Mouse (Mus musculus) liver, embryonic 16.5 days (tissue): ENCODE data around the gene Trappc10. TPM values are rescaled to one million over a fixed set of nuclear protein-coding genes. Genes with fewer than 3 reads are reported as not detected.

Source experiments
- ATAC-seq: fragments of 200-750 bp; cut with Nextera tagmentation; 2 replicates; pipeline ENCODE4 v1.8.0; 2017; ENCODE audit warnings: low read depth, mild to moderate bottlenecking, moderate number of reproducible peaks, moderate library complexity
- H3K27ac ChIP-seq: fragments of 300-500 bp; sonication (generic); 2 replicates; pipeline ENCODE4 v1.5.1; 2014; ENCODE audit warnings: mild to moderate bottlenecking, low read length
- H3K27me3 ChIP-seq: fragments of 300-500 bp; sonication (generic); 2 replicates; pipeline ENCODE4 v1.6.1; 2014; ENCODE audit warnings: low read depth, low read length, mixed read lengths; ENCODE audit not compliant: control insufficient read depth, insufficient read depth
- H3K36me3 ChIP-seq: fragments of 300-500 bp; sonication (generic); 2 replicates; pipeline ENCODE4 v1.6.1; 2014; ENCODE audit warnings: mild to moderate bottlenecking; ENCODE audit not compliant: control insufficient read depth, insufficient read depth
- H3K4me1 ChIP-seq: fragments of 300-500 bp; sonication (generic); 2 replicates; pipeline ENCODE4 v1.6.1; 2014; ENCODE audit warnings: low read depth, low read length, mixed read lengths; ENCODE audit not compliant: control insufficient read depth
- H3K4me2 ChIP-seq: fragments of 300-500 bp; sonication (generic); 2 replicates; pipeline ENCODE4 v1.6.1; 2014; ENCODE audit warnings: low read depth, low read length, mixed read lengths
- H3K4me3 ChIP-seq: fragments of 300-500 bp; sonication (generic); 2 replicates; pipeline ENCODE4 v1.5.1; 2014; ENCODE audit warnings: low read depth, mild to moderate bottlenecking, low read length
- H3K9ac ChIP-seq: fragments of 300-500 bp; sonication (generic); 2 replicates; pipeline ENCODE4 v1.6.1; 2014; ENCODE audit warnings: low read depth, low read length
- H3K9me3 ChIP-seq: fragments of 300-500 bp; sonication (generic); replicated peaks from 2 replicates; pipeline ENCODE4 v1.6.1; 2016; ENCODE audit warnings: low read length; ENCODE audit not compliant: control insufficient read depth
- WGBS: fragments of 180-500 bp; shearing (Covaris S2); extraction: QIAGEN DNeasy Blood & Tissue Kit; methylation state at CpG from one replicate; pipeline ENCODE4 v1.1.7; 2014; ENCODE audit not compliant: insufficient replicate concordance; 5-methylcytosine and 5-hydroxymethylcytosine counted together
- polyA plus RNA-seq: library from polyadenylated mRNA; unstranded; fragments of >200 nt; fragmentation: Nextera tagmentation; extraction: Ambion mirVana; gene quantifications from 2 replicates; pipeline ENCODE4 v1.2.1, GENCODE M21; 2015

Gene Trappc10
- polyA plus RNA-seq, 1 experiment from 2014 or later: 5.9 TPM

GRCm38 (mm10) chr10:78285409-78285808 is 41.0 kb upstream of the Trappc10 start:
- Histone ChIP-seq H3K4me3 (no peak overlapping the region), H3K36me3 (0 out of 2 replicates have a peak, but pooled peaks cover 4% of the 10 kb centered on the region), H3K4me2 (no peak overlapping the region), H3K4me1 (no peaks in the 10 kb centered on the region), H3K27me3 (no peaks in the 10 kb centered on the region), H3K27ac (no peak overlapping the region), H3K9ac (no peak overlapping the region), H3K9me3 (no peaks in the 10 kb centered on the region)
- WGBS: 38% methylated on average over 6 of the region's 6 CpGs
- ATAC-seq: 0 out of 2 replicates have a peak, but pooled peaks have one; percentile 8

- H3K27ac ChIP-seq: no peak overlapping the region
- H3K4me3 ChIP-seq: no peak overlapping the region
- no peaks in the 10 kb centered on the region for H3K27me3 ChIP-seq
- H3K36me3 ChIP-seq: 0 out of 2 replicates have a peak, but pooled peaks cover 4% of the 10 kb centered on the region
- no peak for ATAC-seq
- no peaks in the 10 kb centered on the region for H3K9me3 ChIP-seq
- no peak overlapping the region for H3K9ac ChIP-seq
- H3K4me2 ChIP-seq: no peak overlapping the region
- no peaks in the 10 kb centered on the region for H3K4me1 ChIP-seq
- 24% methylated on average over 12 of the region's 12 CpGs for WGBS
Observed at GRCm38 (mm10) chr10:78284812-78285211, 40.4 kb upstream of the Trappc10 start.

- ATAC-seq: no peak
- no peaks in the 10 kb centered on the region for H3K4me1 ChIP-seq
- no peak overlapping the region for H3K27ac ChIP-seq
- H3K4me3 ChIP-seq: no peak overlapping the region
- no peak overlapping the region for H3K9ac ChIP-seq
- WGBS: 61% methylated on average over 4 of the region's 4 CpGs
- 0 out of 2 replicates have a peak, but pooled peaks cover 4% of the 10 kb centered on the region for H3K36me3 ChIP-seq
- H3K9me3 ChIP-seq: no peaks in the 10 kb centered on the region
- no peak overlapping the region for H3K4me2 ChIP-seq
- H3K27me3 ChIP-seq: no peaks in the 10 kb centered on the region
Observed at GRCm38 (mm10) chr10:78282411-78282810, 38.0 kb upstream of the Trappc10 start.

- Histone ChIP-seq H3K27me3 (no peaks in the 10 kb centered on the region), H3K9me3 (no peaks in the 10 kb centered on the region), H3K4me1 (no peaks in the 10 kb centered on the region), H3K4me2 (no peak overlapping the region), H3K36me3 (no peaks in the 10 kb centered on the region), H3K9ac (no peak overlapping the region), H3K27ac (no peak overlapping the region), H3K4me3 (no peak overlapping the region)
- 66% methylated on average over 9 of the region's 9 CpGs for WGBS
- no peak for ATAC-seq
Observed at GRCm38 (mm10) chr10:78280486-78280885, 36.0 kb upstream of the Trappc10 start.

GRCm38 (mm10) chr10:78279210-78279609 is 34.8 kb upstream of the Trappc10 start:
- Histone ChIP-seq H3K27ac (no peak overlapping the region), H3K4me3 (no peak overlapping the region), H3K4me2 (no peak overlapping the region), H3K4me1 (no peaks in the 10 kb centered on the region), H3K27me3 (no peaks in the 10 kb centered on the region), H3K9ac (no peak overlapping the region), H3K36me3 (no peaks in the 10 kb centered on the region), H3K9me3 (no peaks in the 10 kb centered on the region)
- 50% methylated on average over 8 of the region's 8 CpGs for WGBS
- no peak for ATAC-seq

GRCm38 (mm10) chr10:78277835-78278234 is 33.4 kb upstream of the Trappc10 start:
- WGBS: 63% methylated on average over 3 of the region's 3 CpGs
- no peak overlapping the region for H3K4me2 ChIP-seq
- no peak overlapping the region for H3K27ac ChIP-seq
- peaks cover 6% of the 10 kb centered on the region for H3K4me1 ChIP-seq
- ATAC-seq: no peak
- H3K36me3 ChIP-seq: no peaks in the 10 kb centered on the region
- H3K4me3 ChIP-seq: no peak overlapping the region
- no peak overlapping the region for H3K9ac ChIP-seq
- H3K9me3 ChIP-seq: no peaks in the 10 kb centered on the region
- H3K27me3 ChIP-seq: no peaks in the 10 kb centered on the region

GRCm38 (mm10) chr10:78276242-78276641 is 31.8 kb upstream of the Trappc10 start:
- ATAC-seq: no peak
- Histone ChIP-seq H3K4me2 (no peak overlapping the region), H3K36me3 (no peaks in the 10 kb centered on the region), H3K9me3 (no peaks in the 10 kb centered on the region), H3K4me3 (no peak overlapping the region), H3K9ac (no peak overlapping the region), H3K27me3 (no peaks in the 10 kb centered on the region), H3K27ac (no peak overlapping the region), H3K4me1 (peaks cover 11% of the 10 kb centered on the region)
- whole genome bisulfite sequencing: 77% methylated on average over 4 of the region's 4 CpGs

GRCm38 (mm10) chr10:78272932-78273331 is 28.5 kb upstream of the Trappc10 start:
- Histone ChIP-seq H3K4me1 (peaks cover 11% of the 10 kb centered on the region), H3K9me3 (no peaks in the 10 kb centered on the region), H3K4me2 (0 out of 2 replicates have a peak overlapping the region, but pooled peaks have one; percentile 7), H3K27ac (no peak overlapping the region), H3K4me3 (no peak overlapping the region), H3K27me3 (no peaks in the 10 kb centered on the region), H3K9ac (no peak overlapping the region), H3K36me3 (no peaks in the 10 kb centered on the region)
- ATAC-seq: peak; percentile 80
- WGBS: 6% methylated on average over 8 of the region's 9 CpGs

- no peaks in the 10 kb centered on the region for H3K36me3 ChIP-seq
- ATAC-seq: no peak
Observed at GRCm38 (mm10) chr10:78265881-78266280, 21.4 kb upstream of the Trappc10 start.

More at GRCm38 (mm10) chr10:78265881-78266280, 21.4 kb upstream of the Trappc10 start:
- Histone ChIP-seq H3K27me3 (no peaks in the 10 kb centered on the region), H3K27ac (no peak overlapping the region), H3K4me2 (no peak overlapping the region), H3K9ac (no peak overlapping the region), H3K4me1 (no peaks in the 10 kb centered on the region), H3K4me3 (no peak overlapping the region), H3K9me3 (no peaks in the 10 kb centered on the region; the same call in 1 of the 2 replicates)
- 47% methylated on average over 3 of the region's 3 CpGs for WGBS
